Mouse (Mus musculus): ENCODE data around the gene Hnf1b.

- TF ChIP-seq EP300 (optimal IDR thresholded peaks at IDR 0.05) (no peak), CTCF (IDR thresholded peaks at IDR 0.05; ENCODE audit: low read depth) (no peak)
Measured at GRCm38 (mm10) chr11:83883074-83883473, 33.2 kb downstream of the Hnf1b start.

Data from stomach, postnatal 0 days (tissue).